Mouse (Mus musculus): ENCODE results near the gene Mars2. TPM values are rescaled to one million over a fixed set of nuclear protein-coding genes. Genes with fewer than 3 reads are reported as not detected.

Gene Mars2
- polyA plus RNA-seq, 1 experiment from 2014 or later: 2.4 TPM

DNA sequence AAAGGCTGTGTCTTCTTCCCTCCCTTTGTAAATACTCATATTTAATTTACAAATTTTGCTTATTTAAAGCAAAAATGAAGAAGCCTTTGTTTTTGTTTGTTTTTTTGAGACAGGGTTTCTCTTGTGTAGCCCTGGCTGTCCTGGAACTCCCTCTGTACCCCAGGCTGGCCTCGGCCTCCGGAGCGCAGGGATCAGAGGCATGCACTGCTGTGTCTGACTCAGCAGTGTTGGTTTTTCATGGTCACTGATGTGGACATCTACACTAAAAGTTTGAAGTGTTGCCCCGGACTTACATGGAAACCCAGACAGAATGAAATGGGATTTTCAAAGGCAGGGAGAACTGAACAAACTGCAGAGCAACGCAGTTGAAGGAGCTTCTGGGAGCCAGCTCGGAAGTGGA lies 29.4 kb upstream of the Mars2 start:
- Histone ChIP-seq H3K27ac (no peak overlapping the region), H3K27me3 (no peaks in the 10 kb centered on the region), H3K36me3 (peaks cover 46% of the 10 kb centered on the region), H3K9me3 (no peaks in the 10 kb centered on the region), H3K4me3 (no peak overlapping the region), H3K4me2 (no peak overlapping the region), H3K4me1 (peaks cover 11% of the 10 kb centered on the region), H3K9ac (no peak overlapping the region)
- no peak for ATAC-seq (ENCODE audit: insufficient number of reproducible peaks, insufficient read depth, low FRiP score, low TSS enrichment, low read depth)
- 89% methylated on average over 6 of the region's 6 CpGs for WGBS

DNA sequence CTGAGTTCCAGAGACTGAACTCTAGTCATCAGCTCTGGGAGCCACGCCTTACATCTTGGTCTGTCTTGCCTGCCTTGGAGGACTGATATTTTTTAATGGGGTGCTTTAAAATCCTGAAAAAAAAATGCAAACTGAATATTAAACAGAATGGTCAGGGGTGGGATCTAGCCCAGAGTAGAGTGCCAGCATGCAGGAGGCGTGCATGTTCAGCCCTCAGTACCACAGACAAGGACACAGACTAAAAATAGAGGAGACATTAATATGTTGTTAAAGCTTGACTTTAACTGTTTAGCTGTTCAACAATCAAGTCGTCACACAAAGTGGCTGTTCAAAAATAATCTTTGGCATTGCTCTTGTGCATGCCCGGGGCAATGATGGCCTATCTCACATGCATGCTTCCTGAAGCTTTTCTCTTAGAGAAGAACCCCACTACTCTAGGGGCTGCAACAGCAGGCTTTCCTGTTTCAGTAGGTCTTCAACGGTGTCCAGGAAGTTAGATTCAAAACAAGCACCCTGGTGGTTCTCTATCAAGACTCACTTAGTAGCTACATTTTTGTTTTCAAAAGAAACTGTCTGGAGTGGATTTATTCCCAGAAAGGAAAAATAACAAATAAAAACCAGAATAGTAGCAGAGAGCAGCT lies 28.4 kb upstream of the Mars2 start:
- Histone ChIP-seq H3K4me1 (peaks cover 10% of the 10 kb centered on the region), H3K9me3 (no peaks in the 10 kb centered on the region), H3K4me2 (no peak overlapping the region), H3K9ac (no peak overlapping the region), H3K27me3 (no peaks in the 10 kb centered on the region), H3K4me3 (no peak overlapping the region), H3K27ac (no peak overlapping the region), H3K36me3 (peaks cover 47% of the 10 kb centered on the region)
- 67% methylated on average over 5 of the region's 5 CpGs for WGBS
- no peak for ATAC-seq (ENCODE audit: insufficient number of reproducible peaks, insufficient read depth, low FRiP score, low TSS enrichment, low read depth)

DNA sequence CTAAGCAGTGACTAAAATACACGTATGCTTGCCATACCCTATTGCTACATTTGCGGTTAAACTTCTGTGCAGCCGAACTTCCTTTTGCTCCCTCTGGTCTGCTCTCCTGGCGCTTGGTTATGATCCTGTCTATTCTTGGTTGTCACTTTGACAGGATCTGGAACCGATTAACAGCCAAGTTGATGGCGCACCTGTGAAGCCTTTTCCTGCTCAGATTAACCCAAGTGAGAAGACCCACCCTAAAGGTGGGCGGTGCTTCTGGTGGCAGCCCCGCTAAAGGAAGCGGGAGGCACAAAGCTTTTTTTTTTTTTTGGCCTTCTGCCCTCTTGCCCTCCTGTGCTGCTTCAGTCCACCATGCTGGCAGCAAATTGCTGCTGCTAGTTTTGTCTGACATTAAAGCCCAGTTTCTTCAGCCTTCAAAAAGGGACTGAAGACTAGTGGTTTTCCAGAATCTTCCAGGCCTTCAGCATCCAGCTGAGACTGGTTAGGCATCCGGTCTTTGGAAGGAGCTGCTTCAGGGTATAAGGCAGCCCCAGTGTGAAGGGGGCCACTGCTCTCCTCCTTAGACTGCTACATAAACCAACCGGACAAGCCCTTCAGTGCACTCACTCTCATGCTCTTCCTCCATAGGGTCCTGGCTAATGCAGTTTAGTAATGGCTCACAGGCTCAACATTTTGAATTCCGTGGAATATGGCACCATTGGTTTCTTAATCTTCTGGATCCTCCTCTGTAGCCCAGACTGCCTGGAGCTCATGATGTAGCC lies 26.6 kb upstream of the Mars2 start:
- Histone ChIP-seq H3K27ac (0 out of 2 replicates have a peak overlapping the region, but pooled peaks have one; percentile 28), H3K9me3 (no peaks in the 10 kb centered on the region), H3K4me3 (no peak overlapping the region), H3K9ac (0 out of 2 replicates have a peak overlapping the region, but pooled peaks have one; percentile 21), H3K36me3 (peaks cover 32% of the 10 kb centered on the region), H3K27me3 (no peaks in the 10 kb centered on the region), H3K4me2 (no peak overlapping the region), H3K4me1 (peaks cover 12% of the 10 kb centered on the region)
- WGBS: 30% methylated on average over 12 of the region's 12 CpGs
- no peak; the same call in 1 of the 2 replicates for ATAC-seq (ENCODE audit: insufficient number of reproducible peaks, insufficient read depth, low FRiP score, low TSS enrichment, low read depth)

DNA sequence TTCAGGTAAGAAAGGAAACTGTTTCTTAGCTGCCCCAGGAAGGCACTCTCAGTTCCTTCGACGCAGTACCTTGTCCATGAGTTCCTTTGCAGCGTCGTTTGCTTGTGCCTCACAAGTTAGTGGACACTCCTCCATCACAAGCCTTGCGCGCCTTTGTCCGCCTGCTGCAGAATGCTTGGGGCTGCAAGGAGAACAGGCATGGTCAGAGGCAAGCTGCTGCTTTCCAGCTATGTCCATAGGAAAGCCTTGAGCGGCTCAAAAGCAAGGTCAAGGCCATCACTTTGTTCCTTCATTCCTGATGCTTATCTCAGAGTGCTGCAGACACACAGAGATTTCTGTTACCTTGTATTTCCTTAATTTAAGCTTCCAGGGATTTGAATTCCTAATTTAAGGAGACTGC lies 25.9 kb upstream of the Mars2 start:
- ATAC-seq (ENCODE audit: insufficient number of reproducible peaks, insufficient read depth, low FRiP score, low TSS enrichment, low read depth): no peak
- peaks cover 29% of the 10 kb centered on the region for H3K36me3 ChIP-seq
- H3K9ac ChIP-seq: 0 out of 2 replicates have a peak overlapping the region, but pooled peaks have one; percentile 21
- H3K9me3 ChIP-seq: no peaks in the 10 kb centered on the region
- H3K4me3 ChIP-seq: no peak overlapping the region
- 70% methylated on average over 8 of the region's 8 CpGs for WGBS
- no peak overlapping the region for H3K27ac ChIP-seq
- no peaks in the 10 kb centered on the region for H3K27me3 ChIP-seq
- H3K4me1 ChIP-seq: peaks cover 14% of the 10 kb centered on the region
- H3K4me2 ChIP-seq: no peak overlapping the region

DNA sequence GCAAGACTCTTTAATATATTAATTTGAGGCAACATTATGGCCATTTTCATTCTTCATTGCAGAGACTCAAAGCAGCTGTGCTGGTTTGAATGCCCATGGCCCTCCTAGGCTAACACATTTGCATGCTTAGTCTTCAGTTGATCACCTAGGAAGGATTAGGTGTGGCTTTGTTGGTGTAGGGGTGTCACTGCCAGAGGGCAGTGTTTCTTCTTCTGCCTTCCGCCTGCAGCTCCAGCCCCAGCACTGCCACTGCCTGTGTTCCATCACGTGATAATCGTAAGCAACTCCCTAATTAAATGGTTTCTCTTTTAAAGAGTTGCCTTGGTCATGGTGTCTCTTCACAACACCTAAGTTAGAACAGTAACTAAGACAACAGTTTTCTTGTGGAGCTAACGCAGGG lies 24.2 kb upstream of the Mars2 start:
- no peak for ATAC-seq (ENCODE audit: insufficient number of reproducible peaks, insufficient read depth, low FRiP score, low TSS enrichment, low read depth)
- Histone ChIP-seq H3K27me3 (no peaks in the 10 kb centered on the region), H3K9ac (no peak overlapping the region), H3K4me1 (peaks cover 28% of the 10 kb centered on the region), H3K4me3 (no peak overlapping the region), H3K36me3 (peaks cover 22% of the 10 kb centered on the region), H3K9me3 (no peaks in the 10 kb centered on the region), H3K4me2 (no peak overlapping the region), H3K27ac (no peak overlapping the region)
- WGBS: 77% methylated on average over 4 of the region's 4 CpGs

DNA sequence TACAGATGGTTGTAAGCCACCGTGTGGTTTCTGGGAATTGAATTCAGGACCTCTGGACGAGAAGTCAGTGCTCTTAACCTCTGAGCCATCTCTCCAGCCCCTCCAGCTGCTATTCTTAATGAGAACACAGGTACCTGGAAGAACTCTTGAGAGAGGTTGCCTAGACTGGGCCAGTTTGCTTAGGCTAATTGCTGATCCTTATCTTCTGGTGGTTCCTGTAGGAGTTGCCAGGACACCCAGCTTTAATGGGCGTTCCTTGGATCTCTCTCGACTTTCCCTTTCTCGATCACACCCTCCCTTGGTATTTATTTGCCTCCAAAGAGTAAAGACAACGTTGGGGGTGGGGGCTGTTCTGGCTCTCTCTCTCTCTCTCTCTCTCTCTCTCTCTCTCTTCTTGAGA lies 23.5 kb upstream of the Mars2 start:
- H3K27ac ChIP-seq: no peak overlapping the region
- no peak overlapping the region for H3K4me2 ChIP-seq
- H3K9ac ChIP-seq: no peak overlapping the region
- no peaks in the 10 kb centered on the region for H3K9me3 ChIP-seq
- H3K4me1 ChIP-seq: peaks cover 28% of the 10 kb centered on the region
- H3K36me3 ChIP-seq: peaks cover 16% of the 10 kb centered on the region
- no peak for ATAC-seq (ENCODE audit: insufficient number of reproducible peaks, insufficient read depth, low FRiP score, low TSS enrichment, low read depth)
- whole genome bisulfite sequencing: 67% methylated on average over 6 of the region's 6 CpGs
- H3K4me3 ChIP-seq: no peak overlapping the region
- no peaks in the 10 kb centered on the region for H3K27me3 ChIP-seq

DNA sequence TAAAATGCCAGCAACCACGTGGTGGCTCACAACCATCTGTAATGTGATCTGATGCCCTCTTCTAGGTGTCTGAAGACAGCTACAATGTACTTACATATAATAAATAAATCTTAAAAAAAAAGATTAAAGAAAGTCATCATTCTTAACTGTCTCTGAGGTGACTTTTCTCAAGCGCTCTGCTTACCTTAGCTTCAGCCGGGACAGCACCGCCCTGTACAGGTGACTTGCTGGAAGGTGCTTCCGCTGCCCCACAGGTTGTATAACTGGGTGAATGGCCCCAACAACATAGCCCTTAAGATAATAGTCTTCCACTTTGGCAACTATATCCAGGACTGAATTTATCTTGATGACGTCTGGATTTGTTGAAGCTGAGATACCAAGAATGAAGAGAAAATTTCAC lies 23.0 kb upstream of the Mars2 start:
- 88% methylated on average over 6 of the region's 6 CpGs for WGBS
- no peaks in the 10 kb centered on the region for H3K27me3 ChIP-seq
- no peaks in the 10 kb centered on the region for H3K9me3 ChIP-seq
- H3K4me1 ChIP-seq: peaks cover 28% of the 10 kb centered on the region
- no peak overlapping the region for H3K9ac ChIP-seq
- no peak for ATAC-seq (ENCODE audit: insufficient number of reproducible peaks, insufficient read depth, low FRiP score, low TSS enrichment, low read depth)
- H3K4me2 ChIP-seq: no peak overlapping the region
- H3K4me3 ChIP-seq: no peak overlapping the region
- H3K27ac ChIP-seq: no peak overlapping the region
- peaks cover 15% of the 10 kb centered on the region for H3K36me3 ChIP-seq

DNA sequence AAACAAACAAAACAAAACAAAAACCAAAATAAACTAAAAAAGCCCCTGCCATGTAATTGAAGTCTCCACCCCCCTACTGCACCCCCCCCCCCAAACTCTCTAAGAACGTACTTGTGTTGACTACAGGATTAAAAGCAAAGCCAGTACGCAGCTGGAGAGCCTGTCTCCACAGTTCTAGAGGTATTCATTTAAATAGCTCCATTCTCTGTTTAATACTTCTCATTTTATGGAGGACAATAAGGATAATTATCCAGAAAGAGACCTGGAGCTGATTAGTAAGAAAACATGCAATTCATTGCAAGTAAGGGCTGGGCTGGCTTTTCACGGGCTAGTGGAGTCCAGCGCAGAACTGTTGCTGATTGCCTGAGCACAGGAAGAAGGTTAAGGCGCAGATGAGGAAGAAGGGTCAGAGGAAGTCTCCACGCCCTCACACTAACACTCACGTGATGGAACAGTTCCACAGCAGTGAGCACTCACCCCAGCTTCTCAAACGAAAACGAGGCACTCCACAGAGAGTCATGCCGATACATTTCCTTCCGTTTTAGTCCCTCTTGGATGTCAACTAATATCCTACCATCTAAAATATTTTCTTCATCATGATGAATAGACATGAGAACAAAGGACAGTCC lies 21.7 kb upstream of the Mars2 start:
- WGBS: 51% methylated on average over 11 of the region's 11 CpGs
- H3K27me3 ChIP-seq: no peaks in the 10 kb centered on the region
- H3K4me2 ChIP-seq: no peak overlapping the region; the same call in 1 of the 2 replicates
- H3K9ac ChIP-seq: no peak overlapping the region
- peaks cover 25% of the 10 kb centered on the region for H3K4me1 ChIP-seq
- H3K27ac ChIP-seq: no peak overlapping the region
- H3K36me3 ChIP-seq: peaks cover 13% of the 10 kb centered on the region
- H3K4me3 ChIP-seq: no peak overlapping the region
- no peaks in the 10 kb centered on the region for H3K9me3 ChIP-seq
- ATAC-seq (ENCODE audit: insufficient number of reproducible peaks, insufficient read depth, low FRiP score, low TSS enrichment, low read depth): no peak

DNA sequence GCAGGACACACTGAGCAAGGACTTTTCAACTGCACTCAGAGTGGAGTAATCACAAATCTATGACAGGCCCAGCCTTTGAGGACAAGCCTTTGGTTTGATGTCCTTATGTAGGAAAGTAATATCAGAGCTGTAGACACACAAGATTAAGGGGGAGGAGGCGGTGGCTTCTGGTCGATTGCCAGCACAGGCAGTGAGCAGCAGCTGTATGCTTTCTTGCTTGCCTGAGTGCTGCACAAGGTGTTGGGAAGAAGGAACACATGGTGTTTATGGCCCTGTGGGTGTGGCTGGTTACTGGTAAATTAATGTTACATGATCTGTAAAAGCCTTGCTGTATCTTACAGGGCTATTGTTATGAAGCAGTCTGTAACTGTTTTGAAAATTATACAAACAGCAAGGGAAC lies 19.8 kb upstream of the Mars2 start:
- Histone ChIP-seq H3K27me3 (no peaks in the 10 kb centered on the region), H3K9me3 (no peaks in the 10 kb centered on the region), H3K4me3 (no peak overlapping the region), H3K4me2 (no peak overlapping the region), H3K9ac (no peak overlapping the region), H3K36me3 (peaks cover 4% of the 10 kb centered on the region; the same call in 1 of the 2 replicates), H3K4me1 (peaks cover 29% of the 10 kb centered on the region), H3K27ac (no peak overlapping the region)
- 60% methylated on average over 2 of the region's 2 CpGs for WGBS
- ATAC-seq (ENCODE audit: insufficient number of reproducible peaks, insufficient read depth, low FRiP score, low TSS enrichment, low read depth): no peak

DNA sequence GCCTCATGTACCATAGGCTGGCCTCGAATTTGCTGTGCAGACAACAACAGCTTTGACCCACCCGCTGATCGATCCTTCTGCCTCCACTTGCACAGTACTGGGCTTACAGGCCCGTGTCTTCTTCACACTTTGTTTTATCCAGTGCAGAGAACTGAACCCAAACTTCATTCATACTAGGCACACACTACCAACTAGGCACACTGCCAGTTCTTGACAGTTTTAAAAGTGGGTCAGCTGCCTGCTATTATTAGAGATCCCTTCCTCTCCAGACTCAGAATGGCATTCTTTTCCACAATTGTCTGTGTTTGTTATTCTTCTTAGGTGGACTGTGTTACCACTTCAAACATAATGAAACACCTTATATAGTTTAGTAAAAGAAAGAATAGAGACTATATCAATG lies 15.6 kb upstream of the Mars2 start:
- Histone ChIP-seq H3K4me3 (no peak overlapping the region), H3K36me3 (no peaks in the 10 kb centered on the region; the same call in 1 of the 2 replicates), H3K27ac (no peak overlapping the region), H3K4me2 (no peak overlapping the region), H3K9ac (no peak overlapping the region), H3K4me1 (peaks cover 45% of the 10 kb centered on the region), H3K9me3 (no peaks in the 10 kb centered on the region), H3K27me3 (no peaks in the 10 kb centered on the region)
- WGBS: 81% methylated on average over 4 of the region's 4 CpGs
- no peak for ATAC-seq (ENCODE audit: insufficient number of reproducible peaks, insufficient read depth, low FRiP score, low TSS enrichment, low read depth)

DNA sequence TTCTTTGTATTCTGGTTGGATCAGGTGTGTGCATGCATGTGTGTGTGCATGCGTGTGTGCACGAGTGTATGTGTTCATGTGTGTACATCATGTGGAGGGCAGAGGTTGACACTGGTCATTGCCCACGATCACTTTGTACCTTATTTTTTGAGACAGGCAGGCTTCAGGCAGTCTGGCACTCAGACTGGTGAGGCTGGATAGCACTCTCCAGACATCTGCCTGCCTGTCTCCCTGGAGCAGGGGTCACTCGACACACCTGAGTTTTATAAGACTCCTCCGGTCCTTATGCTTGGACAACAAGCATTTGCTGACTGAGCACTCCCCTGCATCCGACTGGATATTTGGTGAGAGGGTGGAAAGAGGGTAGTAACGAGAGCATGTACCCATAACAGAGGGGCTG lies 14.0 kb upstream of the Mars2 start:
- Histone ChIP-seq H3K4me2 (peak overlapping the region; percentile 62), H3K9ac (no peak overlapping the region), H3K9me3 (no peaks in the 10 kb centered on the region), H3K36me3 (no peaks in the 10 kb centered on the region; the same call in 1 of the 2 replicates), H3K27me3 (no peaks in the 10 kb centered on the region), H3K4me3 (no peak overlapping the region), H3K27ac (no peak overlapping the region), H3K4me1 (peaks cover 41% of the 10 kb centered on the region)
- ATAC-seq (ENCODE audit: insufficient number of reproducible peaks, insufficient read depth, low FRiP score, low TSS enrichment, low read depth): no peak
- 84% methylated on average over 7 of the region's 7 CpGs for WGBS
